12 mouse cellular contexts compared by ENCODE assay signal in the genomic region with DNA sequence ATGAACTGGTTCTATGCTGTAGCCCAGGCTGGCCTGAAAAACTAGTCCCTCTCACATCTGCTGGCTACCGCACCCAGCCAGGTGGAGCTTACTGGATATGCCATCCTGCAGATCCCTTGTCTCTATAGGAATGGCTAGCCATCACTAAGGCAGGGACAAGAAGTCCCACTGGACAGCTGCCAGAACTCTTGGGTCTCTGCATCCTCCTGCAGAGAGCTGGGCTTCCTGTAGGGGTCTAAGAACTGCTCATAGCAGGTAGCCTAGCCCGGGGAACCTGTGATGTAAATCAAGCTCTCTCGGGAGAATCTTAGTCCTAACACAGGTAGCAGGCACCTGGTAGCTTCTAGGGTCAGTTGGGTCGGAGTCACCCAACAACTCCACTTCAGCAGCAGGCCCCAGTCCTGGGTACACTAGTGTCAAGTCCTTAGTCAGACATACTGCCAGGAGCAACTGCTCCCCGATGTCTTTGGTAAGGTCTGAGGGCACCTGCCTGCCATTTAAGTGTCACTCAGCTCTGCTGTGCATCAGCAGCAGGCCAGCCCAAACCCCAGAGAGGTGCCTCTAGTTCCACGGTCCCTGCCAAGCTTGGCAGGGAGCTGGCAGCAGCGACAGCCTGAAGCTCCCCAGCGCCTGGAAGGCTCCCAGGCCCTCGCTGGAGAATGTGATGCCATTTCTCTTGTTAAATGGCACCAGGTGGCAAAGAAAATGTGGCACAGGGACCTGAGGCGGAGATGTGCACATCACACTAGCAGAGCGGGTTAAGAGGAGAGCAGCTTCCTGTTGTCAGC. TPM values are rescaled to one million over a fixed set of nuclear protein-coding genes. Genes with fewer than 3 reads are reported as not detected.
DNase-seq lines count a peak whose midpoint lies in the region; ATAC-seq and TF ChIP-seq lines count a peak whose summit lies in the region.
"Had no signal": no experiment of that assay in that cellular context is flagged by ENCODE, and none has a peak within 500 bp of the region (broad histone marks: within the 10 kb centered on the region; RNA-seq: fewer than 3 reads in every experiment).

No protein-coding gene starts in this region.

- no peak overlapping the region for H3K9ac ChIP-seq in CH12.LX (ENCODE audit: insufficient read depth, low read depth)
- H3K9ac ChIP-seq in forebrain, postnatal 0 days: no peak overlapping the region
- H3K9ac ChIP-seq in intestine, embryonic 15.5 days: no peak overlapping the region

- peak; percentile 45 to 54 for DNase-seq in layer of hippocampus, adult 18-20 months (ENCODE audit: low spot score in 2 of 2)
- DNase-seq in layer of hippocampus, adult 11-12 months (ENCODE audit: low spot score): no peak
- DNase-seq in CH12.LX (ENCODE audit: extremely low read depth): no peak
- peak; percentile 96 for DNase-seq in brain, adult 2 months (ENCODE audit: low read depth, low spot score)
- peak; percentile 71 for DNase-seq in forebrain, postnatal 0 days
- DNase-seq in kidney, postnatal 10 days: no peak
- DNase-seq: kidney, adult 11 months had no signal

- no peak overlapping the region for H3K27ac ChIP-seq in CH12.LX (ENCODE audit: insufficient read depth, low read depth)
- H3K27ac ChIP-seq in forebrain, postnatal 0 days (ENCODE audit: low read depth, low read length): no peak overlapping the region
- H3K27ac ChIP-seq in intestine, embryonic 15.5 days: no peak overlapping the region
- H3K27ac ChIP-seq: limb, embryonic 12.5 days had no signal

- peaks cover 5 to 32% of the 10 kb centered on the region in 2 experiments for H3K36me3 ChIP-seq in CH12.LX (replicated peaks in 1 of 2; ENCODE audit: control insufficient read depth in 1 of 2, insufficient read depth in 1 of 2, low read length in 1 of 2)
- no peaks in the 10 kb centered on the region for H3K36me3 ChIP-seq in forebrain, postnatal 0 days (ENCODE audit: insufficient read depth)
- no peaks in the 10 kb centered on the region; the same call in 1 of the 2 replicates for H3K36me3 ChIP-seq in intestine, embryonic 15.5 days

- no peak for TF ChIP-seq POLR2A in CH12.LX (IDR thresholded peaks at IDR 0.05; ENCODE audit: low read depth, low read length)

- in situ Hi-C loops in CH12.LX (cut with MboI; ENCODE audit: low pct_ligation_motif_present, low pct_unique_long_range_greater_than_20kb, low sequenced_read_pairs): no loop called here

- peaks cover 44 to 75% of the 10 kb centered on the region in 2 experiments for H3K4me1 ChIP-seq in CH12.LX (ENCODE audit: control insufficient read depth in 1 of 2, insufficient read depth in 2 of 2)
- H3K4me1 ChIP-seq in forebrain, postnatal 0 days (ENCODE audit: insufficient read depth): no peaks in the 10 kb centered on the region
- 0 out of 2 replicates have a peak, but pooled peaks cover 6% of the 10 kb centered on the region for H3K4me1 ChIP-seq in intestine, embryonic 15.5 days (replicated peaks)

- no peaks in the 10 kb centered on the region for H3K9me3 ChIP-seq in CH12.LX (replicated peaks; ENCODE audit: low read length)
- H3K9me3 ChIP-seq in forebrain, postnatal 0 days (ENCODE audit: low read length): no peaks in the 10 kb centered on the region
- no peaks in the 10 kb centered on the region for H3K9me3 ChIP-seq in intestine, embryonic 15.5 days
- H3K9me3 ChIP-seq: limb, embryonic 12.5 days; megakaryocyte, embryonic 14.5 days had no signal

- TF ChIP-seq CTCF in CH12.LX (conservative IDR thresholded peaks at IDR 0.05 in 1 of 2, IDR thresholded peaks at IDR 0.05 in 1 of 2; ENCODE audit: low read depth in 2 of 2, low read length in 2 of 2): no peak
- TF ChIP-seq CTCF in forebrain, postnatal 0 days (IDR thresholded peaks at IDR 0.05; ENCODE audit: low read depth): peak; percentile 11; the same call in 1 of the 2 replicates

- no peak overlapping the region for H3K4me2 ChIP-seq in CH12.LX (ENCODE audit: insufficient read depth, low read depth, poor library complexity, severe bottlenecking)
- H3K4me2 ChIP-seq in forebrain, postnatal 0 days (ENCODE audit: low read depth): no peak overlapping the region
- no peak overlapping the region for H3K4me2 ChIP-seq in intestine, embryonic 15.5 days (replicated peaks)
- H3K4me2 ChIP-seq: limb, embryonic 12.5 days had no signal

- ATAC-seq in forebrain, postnatal 0 days: peak; percentile 60
- no peak for ATAC-seq in intestine, embryonic 15.5 days

- no peaks in the 10 kb centered on the region for H3K79me2 ChIP-seq in CH12.LX (replicated peaks; ENCODE audit: control insufficient read depth, extremely low read depth, insufficient read depth, poor library complexity, severe bottlenecking)

- dilution Hi-C loops in CH12.LX (cut with MboI; ENCODE audit: extremely low pct_ligation_motif_present, extremely low pct_unique_long_range_greater_than_20kb, low sequenced_read_pairs): no loop called here

- no peak for TF ChIP-seq RAD21 in CH12.LX (IDR thresholded peaks at IDR 0.05; ENCODE audit: low read depth, low read length)

- TF ChIP-seq EP300 in CH12.LX (IDR thresholded peaks at IDR 0.05; ENCODE audit: low read length): no peak

- no peak overlapping the region for H3K4me3 ChIP-seq in CH12.LX (replicated peaks in 1 of 3; ENCODE audit: low read depth in 2 of 3, low read length in 2 of 3, poor library complexity in 1 of 3)
- no peak overlapping the region for H3K4me3 ChIP-seq in forebrain, postnatal 0 days (ENCODE audit: low read depth, low read length)
- no peak overlapping the region for H3K4me3 ChIP-seq in intestine, embryonic 15.5 days (replicated peaks)
- H3K4me3 ChIP-seq: limb, embryonic 12.5 days; megakaryocyte, embryonic 14.5 days had no signal

- WGBS in forebrain, postnatal 0 days: 44% methylated on average over 11 of the region's 11 CpGs
- 71% methylated on average over 11 of the region's 11 CpGs for WGBS in intestine, embryonic 15.5 days

- no peaks in the 10 kb centered on the region for H3K27me3 ChIP-seq in CH12.LX (replicated peaks)
- H3K27me3 ChIP-seq in forebrain, postnatal 0 days (ENCODE audit: insufficient read depth, low read length): no peaks in the 10 kb centered on the region
- H3K27me3 ChIP-seq in intestine, embryonic 15.5 days (replicated peaks): no peaks in the 10 kb centered on the region
- H3K27me3 ChIP-seq: limb, embryonic 12.5 days had no signal

TF ChIP-seq in CH12.LX, 34 proteins besides CTCF, POLR2A, EP300 and RAD21:
- 0 out of 2 replicates have a peak, but pooled peaks have one; percentile 23 for TF ChIP-seq MXI1 (IDR thresholded peaks at IDR 0.05; ENCODE audit: low read depth, low read length)
- 0 out of 2 replicates have a peak, but pooled peaks have one; percentile 31 for TF ChIP-seq SIN3A (IDR thresholded peaks at IDR 0.05; ENCODE audit: low read length)
- no peak for TF ChIP-seq PAX5 (IDR thresholded peaks at IDR 0.05; ENCODE audit: low read length)

RNA-seq across cellular contexts. Expression of a gene that starts 7.6 kb away (rescaled TPM):
- under 1 TPM; 0.47 to 0.76 TPM for total RNA-seq in layer of hippocampus, adult 18-20 months (2021)
- total RNA-seq in CH12.LX (2012; rRNA removed): 287 and 334 TPM in 2 replicates
- total RNA-seq in CH12.LX (2014; rRNA removed): 188 and 204 TPM in 2 replicates
- 219 and 257 TPM in 2 replicates for polyA plus RNA-seq in CH12.LX (2012; ENCODE audit: insufficient read length, low read depth)
- total RNA-seq in forebrain, postnatal 0 days (2014; rRNA removed): 0.24 and 0.62 TPM in 2 replicates
- 0.44 and 0.47 TPM in 2 replicates for polyA plus RNA-seq in forebrain, postnatal 0 days (2015; fragmentation: Nextera tagmentation; extraction: Ambion mirVana)
- polyA plus RNA-seq in intestine, embryonic 15.5 days (2015; fragmentation: Nextera tagmentation; extraction: Ambion mirVana): 0.25 TPM in 1 of 2 replicates, not detected in the other
- polyA plus RNA-seq: limb, embryonic 12.5 days had no signal

RNA-seq across cellular contexts. Expression of a gene that starts 12.8 kb away (rescaled TPM):
- 1 to 10 TPM; 2.5 to 3.1 TPM for total RNA-seq in layer of hippocampus, adult 18-20 months (2021)
- total RNA-seq in CH12.LX (2012; rRNA removed) (31.5 and 34.2 TPM in 2 replicates), CH12.LX (2014; rRNA removed) (17.1 and 22.8 TPM in 2 replicates)
- polyA plus RNA-seq in CH12.LX (2012; ENCODE audit: insufficient read length, low read depth): 39.6 and 44.0 TPM in 2 replicates
- total RNA-seq in forebrain, postnatal 0 days (2014; rRNA removed): 8.9 and 10.0 TPM in 2 replicates
- 16.5 and 18.7 TPM in 2 replicates for polyA plus RNA-seq in forebrain, postnatal 0 days (2015; fragmentation: Nextera tagmentation; extraction: Ambion mirVana)
- polyA plus RNA-seq in intestine, embryonic 15.5 days (2015; fragmentation: Nextera tagmentation; extraction: Ambion mirVana): 46.0 and 49.1 TPM in 2 replicates

RNA-seq across cellular contexts. Expression of a gene that starts 19.2 kb away (rescaled TPM):
- total RNA-seq in layer of hippocampus, adult 18-20 months (2021): 1 to 10 TPM; 1.4 to 1.9 TPM
- 152 and 159 TPM in 2 replicates for total RNA-seq in CH12.LX (2012; rRNA removed)
- 94.6 and 103 TPM in 2 replicates for total RNA-seq in CH12.LX (2014; rRNA removed)
- polyA plus RNA-seq in CH12.LX (2012; ENCODE audit: insufficient read length, low read depth): 64.2 and 83.4 TPM in 2 replicates
- total RNA-seq in forebrain, postnatal 0 days (2014; rRNA removed): 4.7 and 6.3 TPM in 2 replicates
- 1.8 and 2.7 TPM in 2 replicates for polyA plus RNA-seq in forebrain, postnatal 0 days (2015; fragmentation: Nextera tagmentation; extraction: Ambion mirVana)
- 0.10 and 0.15 TPM in 2 replicates for polyA plus RNA-seq in intestine, embryonic 15.5 days (2015; fragmentation: Nextera tagmentation; extraction: Ambion mirVana)

RNA-seq across cellular contexts. Expression of a gene that starts 20.4 kb away (rescaled TPM):
- 100 to 1,000 TPM; 100 to 113 TPM for total RNA-seq in layer of hippocampus, adult 18-20 months (2021)
- total RNA-seq in CH12.LX (2012; rRNA removed) (not detected in 2 replicates), CH12.LX (2014; rRNA removed) (not detected in 2 replicates)
- polyA plus RNA-seq in CH12.LX (2012; ENCODE audit: insufficient read length, low read depth): not detected in 2 replicates
- total RNA-seq in forebrain, postnatal 0 days (2014; rRNA removed): 119 and 139 TPM in 2 replicates
- polyA plus RNA-seq in forebrain, postnatal 0 days (2015; fragmentation: Nextera tagmentation; extraction: Ambion mirVana): 12.5 and 15.6 TPM in 2 replicates
- 0.13 TPM in 1 of 2 replicates, not detected in the other for polyA plus RNA-seq in intestine, embryonic 15.5 days (2015; fragmentation: Nextera tagmentation; extraction: Ambion mirVana)
- total RNA-seq: heart, adult 8-10 months had no signal
- polyA plus RNA-seq: limb, embryonic 12.5 days; thymus, postnatal 0 days had no signal

RNA-seq across cellular contexts. Expression of a gene that starts 42.9 kb away (rescaled TPM):
- total RNA-seq in layer of hippocampus, adult 18-20 months (2021): 100 to 1,000 TPM; 609 to 650 TPM
- total RNA-seq in CH12.LX (2012; rRNA removed): 0.04 and 0.13 TPM in 2 replicates
- not detected in 2 replicates for total RNA-seq in CH12.LX (2014; rRNA removed)
- 0.07 TPM in 1 of 2 replicates, not detected in the other for polyA plus RNA-seq in CH12.LX (2012; ENCODE audit: insufficient read length, low read depth)
- 550 and 602 TPM in 2 replicates for total RNA-seq in forebrain, postnatal 0 days (2014; rRNA removed)
- polyA plus RNA-seq in forebrain, postnatal 0 days (2015; fragmentation: Nextera tagmentation; extraction: Ambion mirVana): 400 and 449 TPM in 2 replicates
- 8.6 and 10.2 TPM in 2 replicates for polyA plus RNA-seq in intestine, embryonic 15.5 days (2015; fragmentation: Nextera tagmentation; extraction: Ambion mirVana)

Comparison
In these comparisons a context has a peak if more than half of its experiments do, and no peak if none do; other contexts are left out.
1. DNase-seq: peak in layer of hippocampus, adult 18-20 months (2 of 2), brain, adult 2 months (single experiment) and forebrain, postnatal 0 days (single experiment); none in layer of hippocampus, adult 11-12 months (single experiment), CH12.LX (single experiment) and kidney, postnatal 10 days (single experiment).
2. RNA of a gene that starts 7.6 kb away (total RNA-seq): 188 to 334 TPM in CH12.LX; 0.47 to 0.76 TPM in layer of hippocampus, adult 18-20 months and 0.24 to 0.62 TPM in forebrain, postnatal 0 days; every median in the first group is over 100 times any median in the second.
3. RNA of a gene that starts 19.2 kb away (total RNA-seq): 94.6 to 159 TPM in CH12.LX; 4.7 to 6.3 TPM in forebrain, postnatal 0 days and 1.4 to 1.9 TPM in layer of hippocampus, adult 18-20 months; every median in the first group is over 10 times any median in the second.